Mouse (Mus musculus) spleen, adult 2 months (tissue): ENCODE measurements around the gene Serbp1.

Experiments used
- CTCF ChIP-seq: fragments of 200-500 bp; IDR thresholded peaks from 2 replicates; pipeline ENCODE4 v1.5.1; 2011; ENCODE audit warnings: mild to moderate bottlenecking, inconsistent platforms; ENCODE audit not compliant: insufficient read depth, insufficient read length, insufficient replicate concordance; ENCODE audit errors: extremely low read depth
- POLR2A ChIP-seq: fragments of 200-500 bp; IDR thresholded peaks from 2 replicates; pipeline ENCODE4 v1.6.1; 2011; ENCODE audit warnings: low read depth, low read length, inconsistent platforms

DNA sequence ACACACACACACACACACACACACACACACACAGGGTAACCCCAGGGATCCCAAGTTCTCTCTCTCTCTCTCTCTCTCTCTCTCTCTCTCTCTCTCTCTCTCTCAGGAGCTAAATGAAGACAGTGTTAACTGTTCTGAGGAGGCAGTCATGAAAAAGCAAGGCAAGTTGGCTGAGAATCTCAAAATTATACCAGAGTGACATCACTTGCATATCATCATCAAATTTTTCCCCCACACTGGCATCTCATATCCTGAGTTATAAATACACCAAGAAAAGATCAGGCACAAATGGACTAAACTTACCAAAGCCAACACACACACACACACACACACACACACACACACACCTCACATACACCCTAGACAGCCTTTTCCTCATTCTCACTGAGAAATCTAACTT is 7.0 kb upstream of the Serbp1 start:
- TF ChIP-seq CTCF (no peak), POLR2A (no peak)
